Mouse (Mus musculus) forebrain, postnatal 0 days (tissue): ENCODE data around the gene Serpina3j. TPM values are rescaled to one million over a fixed set of nuclear protein-coding genes. Genes with fewer than 3 reads are reported as not detected.

Experiments used
- ATAC-seq: fragments of 200-750 bp; cut with Nextera tagmentation; 2 replicates; pipeline ENCODE4 v1.8.0; 2017; ENCODE audit warnings: mild to moderate bottlenecking, moderate library complexity
- DNase-seq: peaks from one replicate; pipeline ENCODE4 v3.0.0-alpha.2; 2015
- H3K27ac ChIP-seq: fragments of 300-500 bp; sonication (generic); 2 replicates; pipeline ENCODE4 v1.5.1; 2014; ENCODE audit warnings: low read depth, mild to moderate bottlenecking, antibody characterized with exemption, low read length, moderate library complexity, mixed read lengths
- H3K27me3 ChIP-seq: fragments of 300-500 bp; sonication (generic); 2 replicates; pipeline ENCODE4 v1.6.1; 2014; ENCODE audit warnings: mild to moderate bottlenecking, low read length, mixed read lengths; ENCODE audit not compliant: insufficient read depth
- H3K36me3 ChIP-seq: fragments of 300-500 bp; sonication (generic); 2 replicates; pipeline ENCODE4 v1.6.1; 2014; ENCODE audit warnings: mild to moderate bottlenecking, moderate library complexity; ENCODE audit not compliant: insufficient read depth
- H3K4me1 ChIP-seq: fragments of 300-500 bp; sonication (generic); 2 replicates; pipeline ENCODE4 v1.6.1; 2014; ENCODE audit warnings: antibody characterized with exemption; ENCODE audit not compliant: insufficient read depth
- H3K4me2 ChIP-seq: fragments of 300-500 bp; sonication (generic); 2 replicates; pipeline ENCODE4 v1.6.1; 2014; ENCODE audit warnings: low read depth, mild to moderate bottlenecking, moderate library complexity
- H3K4me3 ChIP-seq: fragments of 300-500 bp; sonication (generic); 2 replicates; pipeline ENCODE4 v1.5.1; 2014; ENCODE audit warnings: low read depth, low read length, mixed read lengths
- H3K9ac ChIP-seq: fragments of 300-500 bp; sonication (generic); 2 replicates; pipeline ENCODE4 v1.6.1; 2014; ENCODE audit warnings: mild to moderate bottlenecking
- H3K9me3 ChIP-seq: fragments of 300-500 bp; sonication (generic); 2 replicates; pipeline ENCODE4 v1.6.1; 2016; ENCODE audit warnings: low read length
- CTCF ChIP-seq: sonication (generic); IDR thresholded peaks from 2 replicates; pipeline ENCODE4 v1.5.1; 2016; ENCODE audit warnings: antibody characterized with exemption, control low read depth, low read depth
- WGBS: fragments of 180-500 bp; shearing (Covaris S2); extraction: QIAGEN DNeasy Blood & Tissue Kit; methylation state at CpG from one replicate; pipeline ENCODE4 v1.1.7; 2014; 5-methylcytosine and 5-hydroxymethylcytosine counted together
- polyA plus RNA-seq: library from polyadenylated mRNA; unstranded; fragments of >200 nt; fragmentation: Nextera tagmentation; extraction: Ambion mirVana; gene quantifications from 2 replicates; pipeline ENCODE4 v1.2.1, GENCODE M21; 2015
- total RNA-seq: library from RNA; depleted of rRNA; stranded (reverse); fragments of >200 nt; gene quantifications from 2 replicates; pipeline ENCODE4 v1.2.3, GENCODE M21; 2014; rRNA removed

Gene Serpina3j
- total RNA-seq, result not detected in 2 replicates
- polyA plus RNA-seq, result not detected in 2 replicates

DNA sequence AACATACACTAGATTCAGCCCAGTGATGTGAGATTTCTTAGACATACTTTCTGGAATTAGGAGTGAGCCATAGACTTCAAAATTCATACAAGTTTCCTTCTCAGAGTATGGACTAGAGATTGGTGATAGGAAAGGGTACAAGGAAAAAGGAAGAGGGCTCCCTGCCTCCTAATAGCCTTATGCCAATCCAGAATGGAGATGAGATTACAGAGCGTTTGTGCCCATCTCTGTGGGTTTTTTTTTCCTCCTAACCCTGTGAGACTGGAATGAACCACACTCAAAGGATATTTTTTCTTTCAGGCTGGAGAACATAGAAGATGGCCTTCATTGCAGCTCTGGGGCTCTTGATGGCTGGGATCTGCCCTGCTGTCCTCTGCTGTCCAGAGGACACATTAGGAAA is at the start of gene Serpina3j:
TSS of gene Serpina3j (plus strand) at position 301 of the 400 bp plus-strand sequence.
- no peaks in the 10 kb centered on the region for H3K4me1 ChIP-seq
- no peaks in the 10 kb centered on the region for H3K27me3 ChIP-seq
- ATAC-seq (no peak), DNase-seq (no peak)
- no peaks in the 10 kb centered on the region for H3K36me3 ChIP-seq
- TF ChIP-seq CTCF, result no peak
- H3K9me3 ChIP-seq, result no peaks in the 10 kb centered on the region
- WGBS, result 97% methylated on average over 1 of the region's 1 CpGs
- no peak within 1 kb of the TSS for H3K4me2 ChIP-seq
- H3K9ac ChIP-seq, result no peak within 1 kb of the TSS
- H3K27ac ChIP-seq, result no peak within 1 kb of the TSS
- H3K4me3 ChIP-seq, result no peak within 1 kb of the TSS

GRCm38 (mm10) chr12:104266374-104266773 is 48.0 kb upstream of the Serpina3j start:
- WGBS, result 84% methylated on average over 3 of the region's 3 CpGs
- no peaks in the 10 kb centered on the region for H3K4me1 ChIP-seq
- DNase-seq, result no peak
- H3K27me3 ChIP-seq, result no peaks in the 10 kb centered on the region
- H3K9me3 ChIP-seq, result no peaks in the 10 kb centered on the region
- H3K4me3 ChIP-seq, result no peak overlapping the region
- TF ChIP-seq CTCF, result no peak
- H3K27ac ChIP-seq, result no peak overlapping the region
- no peak overlapping the region for H3K9ac ChIP-seq
- no peak for ATAC-seq
- H3K36me3 ChIP-seq, result no peaks in the 10 kb centered on the region
- H3K4me2 ChIP-seq, result no peak overlapping the region

DNA sequence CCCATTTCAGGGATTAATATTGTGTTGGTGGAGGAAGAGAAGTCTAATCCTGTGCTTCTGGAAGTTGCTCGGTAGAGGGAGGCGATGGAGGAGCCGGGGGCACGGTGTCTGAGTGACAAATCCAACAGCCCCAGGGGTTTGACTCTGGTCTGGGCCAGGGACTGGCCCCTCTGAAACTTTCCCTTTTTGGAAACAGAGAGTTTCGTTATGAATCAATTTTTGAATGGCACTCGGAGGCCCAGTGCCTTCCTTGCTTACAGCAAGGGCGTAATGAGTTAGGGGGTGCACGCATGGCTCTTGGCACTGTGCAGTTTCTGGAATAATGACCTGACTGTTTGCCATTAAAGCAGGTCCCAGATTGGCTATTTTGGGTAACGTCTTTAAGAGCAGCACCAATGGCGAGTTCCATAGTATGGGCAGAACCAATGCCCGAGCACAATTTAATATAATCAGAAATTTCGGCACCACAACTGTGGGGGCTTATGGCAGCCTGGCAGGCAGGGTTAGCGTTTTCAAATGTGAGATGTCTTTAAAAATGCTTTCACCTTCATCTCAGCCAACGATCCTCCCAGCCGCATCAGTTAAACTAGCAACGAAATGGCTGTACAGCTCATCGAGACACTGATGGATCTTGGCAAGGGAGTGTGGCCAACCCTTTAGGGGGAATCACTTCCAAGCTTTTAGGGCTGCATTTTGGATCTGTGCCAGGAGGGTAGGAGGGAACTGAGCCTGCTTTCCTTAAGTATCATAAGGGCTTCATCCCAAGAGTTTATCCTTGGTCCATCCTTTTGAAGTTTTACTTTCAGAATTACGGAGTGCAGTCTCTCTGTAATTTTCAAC is 35.9 kb upstream of the Serpina3j start:
- 49% methylated on average over 18 of the region's 18 CpGs for WGBS
- H3K27ac ChIP-seq, result no peak overlapping the region
- TF ChIP-seq CTCF, result no peak
- no peak overlapping the region for H3K4me3 ChIP-seq
- DNase-seq, result peak; percentile 36
- peak overlapping the region; percentile 24; the same call in 1 of the 2 replicates for H3K4me2 ChIP-seq
- H3K4me1 ChIP-seq, result no peaks in the 10 kb centered on the region
- H3K36me3 ChIP-seq, result no peaks in the 10 kb centered on the region
- no peak overlapping the region for H3K9ac ChIP-seq
- ATAC-seq, result peak; percentile 34; the same call in 1 of the 2 replicates
- no peaks in the 10 kb centered on the region for H3K27me3 ChIP-seq
- no peaks in the 10 kb centered on the region for H3K9me3 ChIP-seq

- Histone ChIP-seq H3K4me3 (no peak overlapping the region), H3K27ac (no peak overlapping the region), H3K4me2 (0 out of 2 replicates have a peak overlapping the region, but pooled peaks have one; percentile 24), H3K4me1 (no peaks in the 10 kb centered on the region), H3K36me3 (no peaks in the 10 kb centered on the region), H3K27me3 (no peaks in the 10 kb centered on the region), H3K9ac (no peak overlapping the region), H3K9me3 (no peaks in the 10 kb centered on the region)
- no peak for ATAC-seq
- 10% methylated on average over 3 of the region's 3 CpGs for WGBS
- DNase-seq, result no peak
- TF ChIP-seq CTCF, result no peak
Observed at GRCm38 (mm10) chr12:104279056-104279435, 35.3 kb upstream of the Serpina3j start.

DNA sequence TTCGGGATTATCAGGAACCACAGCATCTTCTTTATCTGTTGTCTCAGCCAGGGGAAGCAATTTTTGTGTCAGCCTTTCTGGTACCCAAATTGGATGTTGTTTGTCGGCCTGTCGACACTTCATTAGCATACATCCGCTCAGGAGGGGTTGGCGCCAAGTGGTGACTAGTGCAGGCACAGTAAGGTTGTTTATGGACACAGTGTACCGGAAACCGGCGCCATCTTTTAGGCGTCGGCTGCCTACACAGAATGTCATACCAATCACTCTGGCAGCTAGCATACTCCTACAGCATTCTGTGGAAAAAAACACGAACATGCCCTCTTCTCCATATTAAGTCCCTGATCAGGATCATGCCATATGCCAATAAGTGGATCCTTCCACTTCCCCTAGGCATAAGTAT is 31.0 kb upstream of the Serpina3j start:
- Histone ChIP-seq H3K4me3 (no peak overlapping the region), H3K9ac (no peak overlapping the region), H3K9me3 (no peaks in the 10 kb centered on the region), H3K4me1 (no peaks in the 10 kb centered on the region), H3K36me3 (no peaks in the 10 kb centered on the region), H3K4me2 (no peak overlapping the region), H3K27ac (no peak overlapping the region), H3K27me3 (no peaks in the 10 kb centered on the region)
- 83% methylated on average over 11 of the region's 11 CpGs for WGBS
- TF ChIP-seq CTCF, result no peak
- DNase-seq (peak; percentile 25), ATAC-seq (no peak)

DNA sequence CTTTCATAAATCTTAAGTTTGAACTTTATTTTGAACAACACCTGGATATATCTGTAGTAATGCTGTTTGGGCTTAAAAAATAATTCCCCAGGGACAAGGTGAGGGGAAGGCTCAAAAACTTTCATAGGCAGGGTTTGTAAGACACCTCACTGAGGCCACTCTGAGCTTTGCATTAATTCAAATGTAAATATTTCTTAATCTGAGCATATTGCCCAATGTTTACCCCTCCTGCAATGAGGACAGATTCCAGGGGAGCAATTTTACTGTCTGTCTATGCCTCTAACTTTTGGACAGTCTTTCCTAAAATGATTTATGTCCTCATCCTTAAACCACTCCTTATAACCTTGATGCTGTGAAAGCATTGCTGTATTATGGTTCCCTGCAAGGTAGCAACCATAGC is 26.0 kb upstream of the Serpina3j start:
- TF ChIP-seq CTCF, result no peak
- no peaks in the 10 kb centered on the region for H3K9me3 ChIP-seq
- H3K9ac ChIP-seq, result no peak overlapping the region
- H3K4me1 ChIP-seq, result no peaks in the 10 kb centered on the region
- no peaks in the 10 kb centered on the region for H3K27me3 ChIP-seq
- H3K4me3 ChIP-seq, result no peak overlapping the region
- no peak for DNase-seq
- H3K36me3 ChIP-seq, result no peaks in the 10 kb centered on the region
- no peak overlapping the region for H3K27ac ChIP-seq
- H3K4me2 ChIP-seq, result no peak overlapping the region
- ATAC-seq, result no peak

- DNase-seq, result no peak
- ATAC-seq, result no peak
- Histone ChIP-seq H3K9me3 (no peaks in the 10 kb centered on the region), H3K4me3 (no peak overlapping the region), H3K4me2 (no peak overlapping the region), H3K9ac (no peak overlapping the region), H3K27ac (no peak overlapping the region), H3K4me1 (no peaks in the 10 kb centered on the region), H3K27me3 (no peaks in the 10 kb centered on the region), H3K36me3 (no peaks in the 10 kb centered on the region)
- 49% methylated on average over 4 of the region's 4 CpGs for WGBS
- no peak for TF ChIP-seq CTCF
Observed at GRCm38 (mm10) chr12:104289872-104290271, 24.5 kb upstream of the Serpina3j start.
